Mouse (Mus musculus): ENCODE results near the gene Ttll1.
"Not testable (repeated sequence)": the region's sequence is repeated elsewhere in the genome, so short reads cannot be mapped to it uniquely, and the experiment has no call there.

Ttll1 gene

DNA sequence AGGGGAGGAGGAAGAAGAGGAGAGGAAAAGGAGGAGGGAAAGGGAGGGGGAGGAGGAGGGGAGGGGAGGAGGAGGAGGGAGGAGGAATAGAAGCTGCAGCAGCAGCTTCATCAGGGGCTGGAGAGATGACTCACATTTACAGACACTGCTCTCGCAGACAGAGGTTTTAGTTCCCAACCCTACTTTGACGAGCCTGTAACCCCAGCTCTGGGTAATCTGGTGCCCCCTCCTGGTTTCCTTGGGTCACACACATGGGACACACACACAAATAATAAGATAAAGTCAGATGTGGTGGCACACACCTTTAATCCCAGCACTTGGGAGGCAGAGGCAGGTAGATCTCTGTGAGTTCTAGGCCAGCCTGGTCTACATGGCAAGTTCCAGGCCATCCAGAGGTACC is 27.2 kb downstream of the Ttll1 start:
- DNase-seq (ENCODE audit: low read depth, low spot score) = no peak

DNA sequence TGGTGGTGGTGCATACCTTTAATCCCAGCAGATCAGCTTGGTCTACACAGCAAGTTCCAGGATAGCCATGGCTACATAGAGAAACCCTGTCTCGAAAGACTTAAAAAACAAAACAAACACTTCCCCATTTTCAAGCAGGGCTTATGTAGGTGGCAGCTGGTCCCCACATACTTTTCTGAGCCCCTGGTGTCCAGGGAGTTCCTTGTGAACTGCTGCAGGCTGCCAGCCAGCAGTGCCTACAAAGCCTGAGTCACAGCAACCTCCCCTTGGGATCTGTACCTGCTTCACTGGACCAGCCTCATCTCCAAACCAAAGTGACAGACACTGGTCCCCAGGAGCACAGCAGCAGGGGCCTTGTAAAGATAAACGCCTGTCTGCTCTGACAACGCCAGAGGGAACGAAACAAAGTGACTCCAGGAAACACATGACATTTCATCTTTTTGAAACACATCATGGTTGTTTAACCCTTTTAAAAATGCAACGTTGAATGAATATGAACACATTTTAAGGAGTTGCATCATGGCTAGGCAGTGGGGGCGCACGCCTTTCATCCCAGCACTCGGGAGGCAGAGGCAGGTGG is 28.0 kb downstream of the Ttll1 start:
- no peak for DNase-seq (ENCODE audit: low read depth, low spot score)

DNA sequence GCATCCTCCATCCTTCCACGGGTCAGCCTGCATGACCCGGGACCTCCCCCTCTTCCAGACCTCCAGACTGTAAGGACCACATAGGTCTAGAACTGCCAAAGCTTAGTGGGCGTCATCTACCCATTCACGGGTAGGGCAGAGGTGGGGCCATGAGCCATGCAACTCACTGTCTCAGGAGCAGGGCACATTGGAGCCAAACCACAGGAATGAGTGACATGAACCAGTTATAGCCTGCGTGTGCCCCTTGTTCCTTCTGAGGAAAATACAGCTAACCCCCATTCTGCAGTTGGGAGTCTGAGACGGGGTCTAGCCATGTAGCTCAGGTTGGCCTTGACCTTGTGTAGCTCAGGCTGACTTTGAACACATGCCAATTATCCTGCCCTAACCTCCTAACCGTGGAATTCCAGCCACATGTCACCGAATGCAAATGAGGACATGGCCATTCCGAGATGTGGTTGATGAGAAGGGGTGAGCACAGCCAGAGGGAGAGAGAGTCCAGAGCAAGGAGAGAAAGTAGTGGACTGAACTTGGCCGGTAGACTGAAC is 29.4 kb downstream of the Ttll1 start:
- no peak for DNase-seq (ENCODE audit: low read depth, low spot score)

DNA sequence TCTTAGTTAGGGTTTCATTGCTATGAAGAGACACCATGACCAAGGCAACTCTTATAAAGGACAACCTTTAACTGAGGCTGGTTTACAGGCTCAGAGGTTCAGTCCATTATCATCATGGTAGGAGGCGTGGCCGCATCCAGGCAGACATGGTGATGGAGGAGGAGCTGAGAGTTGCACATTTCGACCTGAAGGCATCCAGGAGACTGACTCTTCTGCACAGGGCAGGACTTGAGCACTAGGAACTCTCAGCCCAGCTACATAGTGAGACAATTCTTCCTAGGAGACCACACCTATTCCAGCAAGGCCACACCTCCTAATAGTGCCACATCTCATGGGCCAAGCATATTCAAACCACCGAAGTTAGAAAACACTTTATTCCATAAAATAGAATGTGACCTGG is 30.9 kb downstream of the Ttll1 start:
- no peak for DNase-seq (ENCODE audit: low read depth, low spot score)

DNA sequence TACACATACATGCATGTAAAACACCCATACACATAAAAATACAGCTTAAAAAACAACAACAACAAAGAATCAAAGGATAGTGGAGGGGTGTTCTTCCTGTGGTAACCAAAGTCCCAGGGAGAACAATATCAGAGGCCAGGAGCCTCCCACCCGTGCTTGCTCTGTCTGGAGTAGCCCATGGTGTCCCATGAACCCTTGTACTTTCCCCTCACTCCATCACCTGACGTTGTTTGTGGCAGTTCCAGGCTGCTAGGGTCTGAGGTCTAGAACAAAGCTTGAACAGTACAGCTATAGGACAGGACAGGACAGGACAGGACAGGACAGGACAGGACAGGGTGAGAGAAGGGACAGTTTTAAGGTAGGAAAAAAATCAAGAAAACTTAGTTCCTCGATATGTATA is 32.6 kb downstream of the Ttll1 start:
- no peak for DNase-seq (ENCODE audit: low read depth, low spot score)

DNA sequence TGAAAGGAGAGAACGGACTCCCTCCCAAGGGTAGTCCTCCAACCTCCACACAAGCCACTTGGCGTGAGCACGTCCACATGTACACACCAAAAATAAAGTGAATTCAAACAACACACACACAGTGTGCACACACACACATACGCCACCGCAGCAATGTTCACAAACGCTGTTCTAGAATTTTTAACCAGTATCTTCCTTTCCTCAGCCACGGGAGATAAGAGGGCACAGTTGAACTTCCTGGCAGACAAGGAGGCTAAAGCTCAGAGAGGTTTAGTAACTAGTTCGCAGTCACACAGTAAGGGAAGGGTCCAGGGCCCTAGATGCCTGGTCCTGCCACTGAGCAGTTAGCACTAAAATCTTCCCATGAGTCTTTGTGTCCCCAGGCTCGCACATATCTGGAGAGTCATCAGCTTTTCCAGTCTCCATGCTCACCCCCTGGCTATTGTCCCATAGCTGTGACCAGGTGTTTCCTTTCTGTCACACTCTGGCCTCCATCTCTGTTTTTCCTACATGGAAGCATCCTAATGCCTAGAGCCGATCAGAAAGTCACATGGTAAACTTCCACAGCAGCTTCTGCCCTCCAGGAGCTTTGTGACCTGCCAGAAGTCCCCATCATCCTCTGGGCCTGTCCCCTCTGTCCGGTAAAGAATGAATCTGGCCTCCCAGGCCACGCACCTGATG is 34.0 kb downstream of the Ttll1 start:
- DNase-seq (ENCODE audit: low read depth, low spot score) = no peak

DNA sequence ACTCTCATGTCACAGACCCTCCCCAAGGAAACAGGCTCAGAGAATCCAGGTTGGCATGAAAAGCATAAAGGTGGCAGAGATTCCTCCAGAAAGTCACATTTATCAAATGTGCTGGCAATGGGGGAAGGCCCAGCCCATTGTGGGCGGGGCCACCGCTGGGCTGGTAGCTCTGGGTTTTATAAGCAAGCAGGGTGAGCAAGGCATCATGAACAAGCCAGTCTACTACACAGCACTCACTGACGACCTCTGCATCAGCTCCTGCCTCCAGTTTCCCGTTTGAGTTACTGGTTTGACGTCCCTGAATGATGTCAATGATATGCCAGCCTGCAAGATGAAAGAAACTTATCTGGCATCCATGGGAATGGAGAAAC is 36.2 kb downstream of the Ttll1 start:
- DNase-seq (ENCODE audit: low read depth, low spot score) = peak; percentile 8

DNA sequence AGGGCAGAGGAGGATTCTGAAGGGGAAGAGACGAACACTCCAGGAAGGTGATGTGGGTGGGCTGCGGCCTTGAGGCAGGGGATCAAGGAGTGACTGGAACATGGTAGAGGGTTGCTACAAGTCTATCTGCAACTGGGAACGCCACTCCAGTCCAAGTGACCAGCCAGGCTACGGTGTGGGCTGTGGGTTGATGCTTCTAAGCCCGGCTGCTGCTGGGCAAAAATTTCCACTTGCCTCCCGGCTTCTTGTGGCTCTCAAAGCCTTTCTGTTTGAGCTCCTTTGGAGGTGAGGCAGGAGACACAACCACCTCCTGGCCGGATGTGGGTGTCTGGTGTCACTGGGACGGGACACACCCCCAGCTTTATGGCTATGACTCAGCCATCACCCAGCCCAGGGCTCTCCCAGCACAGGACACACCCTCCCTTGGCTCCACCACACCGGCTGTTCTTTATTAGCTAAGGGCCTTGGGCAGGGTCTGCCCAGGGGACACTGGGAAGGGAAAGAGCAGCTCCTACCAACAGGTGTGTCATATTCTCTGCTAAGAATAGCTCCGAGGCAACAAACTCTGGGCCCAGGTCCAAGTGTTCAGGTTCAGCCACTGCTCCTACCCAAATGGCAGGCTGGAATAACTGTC is 36.7 kb downstream of the Ttll1 start:
- DNase-seq (ENCODE audit: low read depth, low spot score) = peak; percentile 37

DNA sequence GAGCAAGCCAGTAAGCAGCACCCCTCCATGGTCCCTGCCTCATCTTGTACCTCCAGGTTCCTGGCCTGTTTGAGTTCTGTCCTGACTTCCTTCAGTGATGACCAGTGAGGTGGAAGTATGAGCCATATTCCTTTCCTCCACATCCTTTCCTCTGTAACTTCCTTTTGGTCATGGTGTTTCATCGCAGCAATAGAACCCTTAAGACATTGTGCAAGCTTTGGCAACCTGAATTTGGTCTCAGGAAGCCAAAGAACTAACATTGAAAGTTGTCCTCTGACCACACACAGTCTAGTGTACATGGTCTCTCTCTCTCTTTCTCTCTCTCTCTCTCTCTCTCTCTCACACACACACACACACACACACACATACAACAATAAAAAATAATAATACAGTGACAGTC is 37.4 kb downstream of the Ttll1 start:
- no peak for DNase-seq (ENCODE audit: low read depth, low spot score)

DNA sequence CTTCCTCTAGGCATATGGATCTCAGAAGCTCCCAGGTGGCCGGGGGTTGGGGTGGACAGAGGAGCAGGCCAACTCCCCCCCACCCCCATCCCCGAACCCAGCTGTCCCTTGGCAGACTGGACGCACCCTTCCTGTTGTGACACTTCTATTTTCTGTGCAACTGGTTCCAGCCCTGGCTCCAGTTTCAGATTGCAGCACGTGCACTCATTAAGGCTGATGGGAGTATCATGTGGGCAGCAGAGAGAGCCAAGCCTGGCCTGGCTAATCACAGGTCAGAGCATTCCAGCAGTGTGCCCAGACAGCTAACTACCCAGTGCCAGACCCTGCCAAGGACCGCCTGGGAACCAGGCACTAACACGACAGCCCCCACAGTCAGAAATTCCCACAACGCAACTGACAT is 39.2 kb downstream of the Ttll1 start:
- no peak for DNase-seq (ENCODE audit: low read depth, low spot score)

DNA sequence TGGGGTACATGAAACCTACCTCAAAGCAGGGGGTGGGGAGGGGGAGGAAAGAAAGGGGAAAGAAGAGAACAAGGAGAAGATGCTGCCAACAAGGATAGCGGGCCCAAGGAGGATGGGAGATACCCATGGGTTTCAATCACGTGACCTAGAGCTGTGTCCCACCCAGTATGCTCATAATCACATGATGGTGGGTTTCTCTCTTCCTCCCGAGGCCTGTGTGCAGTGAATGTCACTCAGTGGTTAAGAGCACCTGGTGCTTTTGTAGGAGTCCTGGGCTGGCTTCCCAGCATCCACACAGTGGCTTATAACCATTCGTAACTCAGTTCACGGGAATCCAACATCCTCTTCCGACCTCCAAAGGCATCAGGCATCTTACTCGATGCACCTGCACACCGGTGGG is 40.2 kb downstream of the Ttll1 start:
- no peak for DNase-seq (ENCODE audit: low read depth, low spot score)

DNA sequence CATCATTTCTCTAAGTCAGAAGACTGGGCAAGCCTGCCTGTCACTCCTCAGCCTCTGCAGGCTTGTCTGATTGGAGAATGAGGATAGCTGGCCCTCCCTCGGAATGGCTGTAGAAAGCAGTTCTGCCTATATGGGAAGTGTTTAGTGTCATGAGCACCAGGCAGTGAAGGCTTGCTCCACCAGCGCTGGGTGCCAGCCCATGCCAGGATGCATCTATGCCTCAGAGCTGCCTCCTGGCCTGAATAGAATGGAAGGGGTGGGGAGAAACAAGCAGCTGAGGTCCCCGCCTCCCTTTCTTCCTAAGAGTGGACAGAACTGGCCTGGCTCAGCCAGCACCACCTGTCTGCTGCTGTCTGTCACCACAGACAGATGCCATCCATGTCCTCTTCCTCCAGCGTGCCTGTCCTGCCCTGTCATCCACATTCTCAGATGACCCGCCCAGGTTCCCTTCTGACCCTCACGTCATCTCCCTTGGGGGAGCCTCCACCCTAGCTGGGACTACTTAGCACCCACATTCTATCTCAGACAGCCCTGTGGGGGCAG is 41.3 kb downstream of the Ttll1 start:
- DNase-seq (ENCODE audit: low read depth, low spot score) = no peak

DNA sequence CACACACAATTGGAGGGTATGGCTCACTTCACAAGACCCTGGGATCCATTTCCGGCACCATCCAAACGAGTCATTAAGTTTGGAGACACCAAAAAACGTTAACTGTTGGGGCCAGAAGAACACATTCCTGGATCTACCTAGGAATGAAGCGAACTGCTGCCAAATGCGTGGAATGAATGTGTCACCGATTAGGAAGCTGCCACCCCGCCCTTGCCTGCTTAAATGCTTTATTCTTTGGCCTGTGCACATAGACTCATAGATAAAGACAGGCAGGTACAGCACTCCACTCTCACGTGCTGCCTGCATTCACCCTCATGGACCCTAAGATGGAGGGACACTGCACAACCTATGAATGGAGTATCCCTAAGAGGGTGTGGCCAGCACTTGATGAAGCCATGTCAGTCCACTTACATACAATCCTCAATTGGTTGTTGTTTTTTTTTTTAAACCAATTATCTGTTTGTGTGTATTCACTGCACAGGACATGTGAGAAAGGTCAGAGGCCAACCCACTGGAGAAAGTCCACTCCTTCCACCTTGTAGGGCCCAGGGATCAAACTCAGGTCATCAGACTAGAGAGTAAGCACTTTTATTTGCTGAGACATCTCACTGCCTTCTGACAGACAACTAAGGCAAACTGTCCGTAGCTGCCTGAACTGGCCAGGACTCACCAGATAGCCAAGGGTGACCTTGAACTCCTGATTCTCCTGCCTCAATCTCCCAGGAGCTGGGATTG is 43.3 kb downstream of the Ttll1 start:
- no peak for DNase-seq (ENCODE audit: low read depth, low spot score)

DNA sequence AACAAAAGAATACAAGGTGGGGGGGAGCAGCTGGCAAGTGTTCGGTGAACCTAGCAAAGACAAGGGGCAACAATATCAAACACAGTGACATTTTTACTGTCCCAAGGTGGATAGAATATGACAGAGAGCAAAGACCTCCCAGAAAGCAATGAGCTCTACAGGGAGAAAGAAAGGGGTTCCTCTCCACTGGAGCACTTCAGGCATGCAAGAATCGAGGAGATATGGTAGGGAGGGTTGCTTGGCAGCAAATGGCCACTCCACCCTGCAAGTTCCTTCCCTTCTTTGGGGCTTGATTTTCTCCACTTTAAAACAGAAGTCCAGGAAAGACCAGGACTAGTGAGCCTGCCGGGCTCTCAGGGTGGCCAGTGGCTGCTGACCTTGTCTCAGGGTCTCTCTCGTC is 44.4 kb downstream of the Ttll1 start:
- no peak for DNase-seq (ENCODE audit: low read depth, low spot score)

DNA sequence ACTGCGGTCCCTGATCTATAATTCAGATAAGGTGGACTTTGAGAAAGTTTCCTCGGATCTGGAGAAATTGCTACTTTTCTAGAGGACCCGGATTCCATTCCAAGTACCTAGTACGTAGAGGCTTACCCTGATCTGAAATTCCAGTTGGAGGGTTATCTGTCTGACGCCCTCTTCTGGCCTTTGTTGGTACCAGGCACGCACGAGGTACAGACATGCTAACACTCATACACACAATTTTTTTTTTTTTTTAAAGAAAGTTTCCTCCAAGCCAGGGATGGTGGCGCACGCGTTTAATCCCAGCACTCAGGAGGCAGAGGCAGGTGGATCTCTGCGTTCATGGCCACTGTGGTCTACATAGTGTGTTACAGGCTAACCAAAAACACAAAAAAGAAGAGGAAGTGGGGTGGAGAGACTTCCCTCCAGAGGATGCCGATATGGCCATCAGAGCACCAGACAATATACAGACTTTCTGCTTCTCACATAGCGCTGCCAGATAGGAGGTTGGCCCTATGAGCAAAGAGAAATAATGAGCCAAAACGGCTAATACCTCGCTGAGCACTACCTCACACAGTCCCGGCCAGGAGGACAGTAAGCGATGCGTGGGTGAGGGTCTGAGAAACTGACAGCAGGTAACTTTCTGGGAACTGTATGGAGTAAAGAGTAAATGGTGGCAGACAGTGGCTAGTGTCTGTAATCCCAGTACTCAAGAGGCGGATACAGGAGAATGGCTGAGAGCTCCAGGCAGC is 45.6 kb downstream of the Ttll1 start:
- no peak for DNase-seq (ENCODE audit: low read depth, low spot score)

DNA sequence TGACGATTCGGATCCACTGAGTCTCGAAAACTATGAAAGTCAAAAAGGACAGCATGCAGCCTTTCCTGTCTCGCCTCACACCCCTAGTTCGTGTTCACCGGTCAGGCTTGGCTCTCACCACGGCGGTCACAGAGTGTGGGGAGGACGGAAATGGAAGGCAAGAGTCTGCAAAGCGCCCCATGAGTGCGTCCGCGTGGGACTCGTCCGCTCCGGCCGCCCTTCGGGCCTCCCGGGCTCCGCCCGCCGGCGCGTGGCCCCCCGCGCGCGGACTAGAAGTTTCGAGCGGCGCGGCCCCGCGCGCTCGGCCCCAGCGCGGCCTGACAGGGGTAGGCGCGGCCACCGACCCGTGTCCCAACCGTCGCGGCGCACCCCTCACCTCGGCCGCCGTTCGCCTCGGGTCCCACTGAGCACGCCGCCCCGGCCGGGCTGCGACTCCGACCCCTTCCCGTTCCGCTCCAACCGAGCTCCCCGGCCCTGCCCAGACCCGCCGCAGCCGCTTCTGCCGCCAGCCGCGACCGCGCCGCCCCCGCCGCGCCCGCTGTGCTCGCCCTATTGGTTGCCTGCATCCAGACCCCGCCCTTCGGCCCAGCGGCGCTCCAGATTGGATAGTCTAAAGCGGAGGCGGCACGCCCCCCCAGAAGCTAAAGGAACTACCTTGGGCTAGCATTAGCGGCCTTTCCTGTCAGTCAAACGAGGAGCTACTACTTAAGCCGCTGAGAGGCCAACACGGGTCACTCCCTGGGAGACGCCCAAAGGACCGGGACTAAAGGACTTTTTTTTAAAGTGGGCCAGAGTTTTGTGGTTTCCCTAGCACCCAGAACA is 46.4 kb downstream of the Ttll1 start, which contains the start of gene Pacsin2:
TSS of gene Pacsin2 (minus strand) at position 524 of the 822 bp plus-strand sequence.
- peak; percentile 96 for DNase-seq (ENCODE audit: low read depth, low spot score)

DNA sequence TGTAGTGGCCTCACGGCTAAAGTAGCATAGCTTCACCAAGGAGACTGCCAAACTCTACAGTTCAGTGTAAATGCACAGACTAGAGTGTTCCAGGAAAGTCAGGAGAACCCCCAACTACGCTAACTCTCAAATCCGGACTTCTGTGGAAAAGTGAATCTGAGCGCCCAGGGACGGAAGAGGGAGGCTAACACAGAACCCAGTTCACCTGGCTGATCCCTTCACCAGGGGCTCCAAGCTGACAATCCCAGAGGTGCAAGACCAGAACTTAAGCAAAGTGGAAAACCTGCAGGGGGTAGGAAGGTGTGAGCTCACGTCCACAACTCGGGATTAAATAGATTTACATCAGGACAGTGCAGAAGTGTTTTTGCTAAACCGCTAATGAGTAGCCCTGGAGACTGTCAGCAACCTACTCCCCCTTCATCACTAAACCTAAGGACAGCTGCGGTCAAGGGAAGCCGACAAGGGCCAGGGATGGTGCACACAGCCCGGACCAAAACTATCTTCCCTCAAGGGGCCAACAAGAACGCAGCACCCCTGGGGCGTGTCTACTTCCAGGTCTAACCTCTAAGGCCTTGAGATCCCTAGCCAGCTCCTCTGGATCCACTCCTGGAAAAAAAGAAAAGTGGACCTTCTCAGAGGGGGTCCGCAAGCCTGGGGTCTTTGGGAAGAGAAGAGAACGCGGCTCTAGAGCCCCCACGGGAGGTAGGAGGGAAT is 47.2 kb downstream of the Ttll1 start:
- no peak for DNase-seq (ENCODE audit: low read depth, low spot score)

DNA sequence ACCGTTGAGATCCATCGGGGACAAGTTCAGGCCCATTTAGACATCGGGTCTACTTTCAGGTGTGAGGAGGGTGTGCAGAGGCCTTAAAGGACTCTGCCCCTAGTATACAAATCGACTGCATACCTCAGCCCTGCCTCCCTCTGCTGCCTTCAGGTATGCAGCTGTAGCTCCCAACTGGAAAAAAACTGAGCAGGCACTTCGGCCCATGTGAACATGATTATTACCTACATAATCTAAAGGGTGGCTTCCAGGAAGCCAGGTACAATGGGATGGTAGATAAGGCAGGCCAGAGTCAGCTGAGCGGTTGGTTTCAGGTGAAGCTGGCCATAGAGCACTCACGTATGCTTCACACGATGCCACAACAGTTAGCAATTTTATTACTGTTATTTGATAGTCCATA is 48.3 kb downstream of the Ttll1 start:
- not testable (repeated sequence) for DNase-seq (ENCODE audit: low read depth, low spot score)

DNA sequence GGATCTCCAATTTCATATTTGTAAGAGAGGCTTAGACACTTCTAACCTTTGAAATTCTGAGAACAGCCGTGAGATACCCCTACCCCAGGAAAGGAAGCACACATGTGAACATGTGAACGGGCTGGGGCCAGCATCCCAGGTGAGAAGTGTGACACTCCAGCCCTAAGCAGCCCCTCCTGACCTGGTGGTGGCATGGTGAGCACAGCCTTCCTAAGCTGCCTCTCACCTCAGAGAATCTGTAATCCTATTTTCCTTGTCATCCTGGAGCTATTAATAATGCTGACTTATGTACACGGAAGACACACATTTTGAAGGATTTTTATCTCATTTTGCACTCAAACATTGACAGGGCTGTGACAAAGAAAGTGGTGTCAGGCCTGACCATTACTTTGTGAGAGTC is 49.8 kb downstream of the Ttll1 start:
- no peak for DNase-seq (ENCODE audit: low read depth, low spot score)

DNA sequence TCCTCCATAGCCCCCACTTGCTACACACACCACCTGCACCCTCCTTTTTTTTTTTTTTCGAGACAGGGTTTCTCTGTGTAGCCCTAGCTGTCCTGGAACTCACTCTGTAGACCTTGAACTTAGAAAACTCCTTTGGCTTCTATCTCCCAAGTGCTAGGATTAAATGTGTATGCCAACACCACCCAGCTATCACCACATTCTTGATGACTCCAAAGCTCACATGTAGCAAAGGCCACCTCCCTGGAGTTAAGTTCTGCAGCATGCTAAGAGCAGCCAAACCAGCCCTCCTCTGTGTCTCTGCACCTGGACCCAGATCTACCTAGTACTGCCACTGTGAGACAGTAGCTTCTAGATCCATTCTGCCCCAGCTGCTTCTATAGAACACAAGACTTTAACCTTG is 53.2 kb downstream of the Ttll1 start:
- no peak for DNase-seq (ENCODE audit: low read depth, low spot score)
